Mouse (Mus musculus): ENCODE measurements around the gene Arhgef19. TPM values are rescaled to one million over a fixed set of nuclear protein-coding genes. Genes with fewer than 3 reads are reported as not detected.

The Arhgef19 gene
- total and polyA plus RNA-seq, 2 experiments from 2014 or later = 1.5 to 2.5 TPM

- Histone ChIP-seq H3K27ac (ENCODE audit: low read depth) (no peak overlapping the region), H3K4me2 (ENCODE audit: low read depth, low read length) (peak overlapping the region; percentile 62), H3K4me3 (ENCODE audit: low read depth, low read length) (peak overlapping the region; percentile 35), H3K27me3 (ENCODE audit: control insufficient read depth, insufficient read depth, low read length) (peaks cover 40% of the 10 kb centered on the region), H3K9ac (replicated peaks; ENCODE audit: low read depth, low read length) (peak overlapping the region; percentile 1; the same call in 1 of the 2 replicates), H3K9me3 (replicated peaks; ENCODE audit: control insufficient read depth, low read length) (no peaks in the 10 kb centered on the region), H3K36me3 (replicated peaks; ENCODE audit: control insufficient read depth, insufficient read depth, low read length) (no peaks in the 10 kb centered on the region), H3K4me1 (ENCODE audit: control insufficient read depth, insufficient read depth) (peaks cover 8% of the 10 kb centered on the region; the same call in 1 of the 2 replicates)
- WGBS = under 1% methylated on average over 58 of the region's 60 CpGs
- ATAC-seq (ENCODE audit: insufficient read depth, low read depth) = peak; percentile 28; the same call in 1 of the 2 replicates
- no peak for DNase-seq (ENCODE audit: low spot score)
- TF ChIP-seq CTCF (IDR thresholded peaks at IDR 0.05; ENCODE audit: low read depth) = no peak
- TF ChIP-seq EP300 (IDR thresholded peaks at IDR 0.05; ENCODE audit: low read depth) = no peak
These were observed 8.7 kb downstream of the Arhgef19 start for GRCm38 (mm10) chr4:141247776-141248613.

DNA sequence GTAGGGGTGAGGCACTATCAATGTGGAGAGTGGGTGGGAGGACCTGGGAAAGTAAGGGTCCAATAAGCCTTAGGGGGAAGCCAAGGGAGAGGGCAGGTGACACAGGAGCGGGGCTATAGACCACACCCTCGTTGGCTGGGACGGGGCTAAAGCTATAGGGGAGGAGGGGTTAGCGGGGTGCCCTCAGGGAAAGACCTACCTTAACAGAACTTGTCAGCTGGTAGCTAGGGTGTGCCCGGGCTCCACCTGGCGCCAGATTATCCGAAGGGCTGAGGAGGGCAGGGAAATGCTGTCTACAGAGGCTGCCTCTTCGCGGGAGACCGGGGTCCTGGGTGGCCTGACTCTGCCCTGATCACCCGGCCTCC lies 9.3 kb downstream of the Arhgef19 start:
- DNase-seq (ENCODE audit: low spot score) (no peak), ATAC-seq (ENCODE audit: insufficient read depth, low read depth) (no peak)
- no peaks in the 10 kb centered on the region for H3K9me3 ChIP-seq (replicated peaks; ENCODE audit: control insufficient read depth, low read length)
- H3K4me2 ChIP-seq (ENCODE audit: low read depth, low read length) = peak overlapping the region; percentile 62; the same call in 1 of the 2 replicates
- H3K4me1 ChIP-seq (ENCODE audit: control insufficient read depth, insufficient read depth) = peaks cover 8% of the 10 kb centered on the region; the same call in 1 of the 2 replicates
- H3K36me3 ChIP-seq (replicated peaks; ENCODE audit: control insufficient read depth, insufficient read depth, low read length) = no peaks in the 10 kb centered on the region
- H3K27me3 ChIP-seq (ENCODE audit: control insufficient read depth, insufficient read depth, low read length) = peaks cover 38% of the 10 kb centered on the region
- 12% methylated on average over 11 of the region's 11 CpGs for WGBS
- peak overlapping the region; percentile 35 for H3K4me3 ChIP-seq (ENCODE audit: low read depth, low read length)
- no peak overlapping the region for H3K27ac ChIP-seq (ENCODE audit: low read depth)
- no peak overlapping the region for H3K9ac ChIP-seq (replicated peaks; ENCODE audit: low read depth, low read length)
- TF ChIP-seq CTCF (IDR thresholded peaks at IDR 0.05; ENCODE audit: low read depth) (no peak), EP300 (IDR thresholded peaks at IDR 0.05; ENCODE audit: low read depth) (no peak)

GRCm38 (mm10) chr4:141249383-141249782 lies 10.1 kb downstream of the Arhgef19 start:
- TF ChIP-seq CTCF (IDR thresholded peaks at IDR 0.05; ENCODE audit: low read depth) (no peak), EP300 (IDR thresholded peaks at IDR 0.05; ENCODE audit: low read depth) (no peak)
- no peak for ATAC-seq (ENCODE audit: insufficient read depth, low read depth)

GRCm38 (mm10) chr4:141251071-141251470 lies 11.8 kb downstream of the Arhgef19 start:
- no peak for TF ChIP-seq EP300 (IDR thresholded peaks at IDR 0.05; ENCODE audit: low read depth)
- TF ChIP-seq CTCF (IDR thresholded peaks at IDR 0.05; ENCODE audit: low read depth) = no peak

More at GRCm38 (mm10) chr4:141249383-141249782, 10.1 kb downstream of the Arhgef19 start:
- H3K9ac ChIP-seq (replicated peaks; ENCODE audit: low read depth, low read length) = no peak overlapping the region
- no peaks in the 10 kb centered on the region for H3K36me3 ChIP-seq (replicated peaks; ENCODE audit: control insufficient read depth, insufficient read depth, low read length)
- H3K4me3 ChIP-seq (ENCODE audit: low read depth, low read length) = no peak overlapping the region
- H3K9me3 ChIP-seq (replicated peaks; ENCODE audit: control insufficient read depth, low read length) = no peaks in the 10 kb centered on the region
- no peak overlapping the region for H3K4me2 ChIP-seq (ENCODE audit: low read depth, low read length)
- no peak overlapping the region for H3K27ac ChIP-seq (ENCODE audit: low read depth)
- peaks cover 8% of the 10 kb centered on the region; the same call in 1 of the 2 replicates for H3K4me1 ChIP-seq (ENCODE audit: control insufficient read depth, insufficient read depth)
- WGBS = 81% methylated on average over 11 of the region's 11 CpGs
- peaks cover 35% of the 10 kb centered on the region for H3K27me3 ChIP-seq (ENCODE audit: control insufficient read depth, insufficient read depth, low read length)
- DNase-seq (ENCODE audit: low spot score) = no peak

DNA sequence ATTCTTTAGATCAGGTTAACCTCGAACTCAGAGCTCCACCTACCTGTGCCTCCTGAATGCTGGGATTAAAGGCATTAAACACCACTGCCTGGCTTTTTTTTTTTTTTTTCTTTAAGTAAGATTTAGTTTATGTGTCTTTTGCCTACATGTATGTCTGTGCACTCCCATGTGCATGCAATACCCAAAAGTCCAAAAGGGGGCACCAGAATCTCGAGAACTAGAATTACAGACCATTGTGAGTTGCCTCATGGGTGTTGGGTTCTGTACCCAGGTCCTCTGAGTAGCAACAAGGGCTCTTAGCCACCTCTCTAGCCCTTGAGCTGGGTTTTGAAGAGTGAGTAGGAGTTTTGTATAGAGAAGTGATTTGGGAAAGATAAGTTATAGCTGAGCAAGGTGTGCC lies 13.3 kb downstream of the Arhgef19 start:
- Histone ChIP-seq H3K4me3 (ENCODE audit: low read depth, low read length) (no peak overlapping the region), H3K9ac (replicated peaks; ENCODE audit: low read depth, low read length) (no peak overlapping the region), H3K4me1 (ENCODE audit: control insufficient read depth, insufficient read depth) (no peaks in the 10 kb centered on the region), H3K27me3 (ENCODE audit: control insufficient read depth, insufficient read depth, low read length) (peaks cover 17% of the 10 kb centered on the region), H3K9me3 (replicated peaks; ENCODE audit: control insufficient read depth, low read length) (no peaks in the 10 kb centered on the region), H3K27ac (ENCODE audit: low read depth) (no peak overlapping the region), H3K4me2 (ENCODE audit: low read depth, low read length) (no peak overlapping the region), H3K36me3 (replicated peaks; ENCODE audit: control insufficient read depth, insufficient read depth, low read length) (no peaks in the 10 kb centered on the region)
- no peak for DNase-seq (ENCODE audit: low spot score)
- no peak for ATAC-seq (ENCODE audit: insufficient read depth, low read depth)
- 60% methylated on average over 2 of the region's 2 CpGs for WGBS
- TF ChIP-seq EP300 (IDR thresholded peaks at IDR 0.05; ENCODE audit: low read depth) (no peak), CTCF (IDR thresholded peaks at IDR 0.05; ENCODE audit: low read depth) (peak; percentile 17; the same call in 1 of the 2 replicates)

More at GRCm38 (mm10) chr4:141251071-141251470, 11.8 kb downstream of the Arhgef19 start:
- H3K9me3 ChIP-seq (replicated peaks; ENCODE audit: control insufficient read depth, low read length) = no peaks in the 10 kb centered on the region
- WGBS = 60% methylated on average over 8 of the region's 8 CpGs
- 0 out of 2 replicates have a peak, but pooled peaks have one; percentile 5 for ATAC-seq (ENCODE audit: insufficient read depth, low read depth)
- H3K4me2 ChIP-seq (ENCODE audit: low read depth, low read length) = no peak overlapping the region
- H3K36me3 ChIP-seq (replicated peaks; ENCODE audit: control insufficient read depth, insufficient read depth, low read length) = no peaks in the 10 kb centered on the region
- no peak overlapping the region for H3K27ac ChIP-seq (ENCODE audit: low read depth)
- no peak for DNase-seq (ENCODE audit: low spot score)
- peaks cover 31% of the 10 kb centered on the region for H3K27me3 ChIP-seq (ENCODE audit: control insufficient read depth, insufficient read depth, low read length)
- H3K4me3 ChIP-seq (ENCODE audit: low read depth, low read length) = no peak overlapping the region
- H3K4me1 ChIP-seq (ENCODE audit: control insufficient read depth, insufficient read depth) = peaks cover 8% of the 10 kb centered on the region; the same call in 1 of the 2 replicates
- no peak overlapping the region for H3K9ac ChIP-seq (replicated peaks; ENCODE audit: low read depth, low read length)
